Comparison of ENCODE assay signal across 8 mouse cellular contexts in genomic region chr9:109082124-109082800, GRCm38 (mm10). TPM values are rescaled to one million over a fixed set of nuclear protein-coding genes. Genes with fewer than 3 reads are reported as not detected.
DNase-seq lines count a peak whose midpoint lies in the region; ATAC-seq and TF ChIP-seq lines count a peak whose summit lies in the region.

Ccdc51 (plus strand) TSS chr9:109082493.
Tma7 (minus strand) TSS chr9:109082587.

- no peaks in the 10 kb centered on the region for H3K9me3 ChIP-seq in lung, embryonic 15.5 days

- peak within 1 kb of the TSS; percentile 84 for H3K27ac ChIP-seq in lung, embryonic 15.5 days
- peak within 1 kb of the TSS; percentile 38 for H3K27ac ChIP-seq in olfactory bulb, adult 2 months (ENCODE audit: insufficient read depth, low read depth, low read length)

- peak; percentile 98 to 99 for ATAC-seq in hematopoietic stem cell, adult 5-6 weeks (replicated peaks in 1 of 2; ENCODE audit: insufficient read depth in 1 of 2, low FRiP score in 2 of 2, low TSS enrichment in 1 of 2, low read depth in 1 of 2, poor library complexity in 2 of 2, severe bottlenecking in 2 of 2)
- ATAC-seq in lung, embryonic 15.5 days (ENCODE audit: borderline replicate concordance, extremely low read depth, low FRiP score, low TSS enrichment) = peak; percentile 96

- peak within 1 kb of the TSS; percentile 65 for H3K4me2 ChIP-seq in lung, embryonic 15.5 days

- peak; percentile 93 for DNase-seq in MEL-GATA-1-ER (ENCODE audit: extremely low read depth, low read depth)
- DNase-seq in cerebellum, adult 18-20 months = peak; percentile 82 to 91
- DNase-seq in forelimb bud, embryonic 11.5 days (ENCODE audit: low read depth, low spot score) = peak; percentile 88
- DNase-seq in layer of hippocampus, adult 9-10 months (ENCODE audit: low spot score) = peak; percentile 71
- peak; percentile 77 to 85 for DNase-seq in thymus, adult 18-20 months

- H3K4me1 ChIP-seq in lung, embryonic 15.5 days = peaks cover 19% of the 10 kb centered on the region
- H3K4me1 ChIP-seq in olfactory bulb, adult 2 months (ENCODE audit: control insufficient read depth, insufficient read depth, low read length) = peaks cover 3% of the 10 kb centered on the region

- TF ChIP-seq CTCF in olfactory bulb, adult 2 months (IDR thresholded peaks at IDR 0.05; ENCODE audit: insufficient read depth, low read depth, low read length) = no peak

- under 1% methylated on average over 37 of the region's 37 CpGs for WGBS in lung, embryonic 15.5 days
- under 1% methylated on average over 37 of the region's 37 CpGs for WGBS in olfactory bulb, adult 2 months

- H3K4me3 ChIP-seq in lung, embryonic 15.5 days = peak within 1 kb of the TSS; percentile 90
- H3K4me3 ChIP-seq in olfactory bulb, adult 2 months (ENCODE audit: insufficient read depth, low read depth, low read length) = peak within 1 kb of the TSS; percentile 90

- H3K36me3 ChIP-seq in lung, embryonic 15.5 days = peaks cover 16% of the 10 kb centered on the region

- no peaks in the 10 kb centered on the region for H3K27me3 ChIP-seq in lung, embryonic 15.5 days

- H3K9ac ChIP-seq in lung, embryonic 15.5 days = peak within 1 kb of the TSS; percentile 87

- peak; percentile 39 for TF ChIP-seq POLR2A in olfactory bulb, adult 2 months (IDR thresholded peaks at IDR 0.05; ENCODE audit: insufficient read depth, low read depth, low read length)

RNA-seq across cellular contexts. Expression of gene Ccdc51, which starts in this region (rescaled TPM):
- total RNA-seq in hematopoietic stem cell, adult 5-6 weeks (2017) = 13.3 and 17.6 TPM in 2 replicates
- 11.2 and 11.5 TPM in 2 replicates for polyA plus RNA-seq in lung, embryonic 15.5 days (2015; fragmentation: Nextera tagmentation; extraction: Ambion mirVana)
- not detected in 2 replicates for polyA plus RNA-seq in olfactory bulb, adult 2 months (2012; ENCODE audit: insufficient read depth, insufficient read length, low replicate concordance, missing spikeins)

RNA-seq across cellular contexts. Expression of gene Tma7, which starts in this region (rescaled TPM):
- total RNA-seq in hematopoietic stem cell, adult 5-6 weeks (2017) = 60.9 and 142 TPM in 2 replicates
- polyA plus RNA-seq in lung, embryonic 15.5 days (2015; fragmentation: Nextera tagmentation; extraction: Ambion mirVana) = 519 and 556 TPM in 2 replicates
- polyA plus RNA-seq in olfactory bulb, adult 2 months (2012; ENCODE audit: insufficient read depth, insufficient read length, low replicate concordance, missing spikeins) = not detected in 2 replicates

Comparison
In these comparisons a context has a peak if more than half of its experiments do, and no peak if none do; other contexts are left out.
1. Peak in every context shown above with its lines: DNase-seq, ATAC-seq, H3K4me3 ChIP-seq and H3K27ac ChIP-seq.
2. RNA of gene Ccdc51 (polyA plus RNA-seq): 11.2 to 11.5 TPM in lung, embryonic 15.5 days; not detected in olfactory bulb, adult 2 months; every median in the first group is over 10 times any median in the second.